Mouse (Mus musculus) CD4-positive, CD25-positive, alpha-beta regulatory T cell, adult 4 months (primary cell): Measurements from ENCODE around the gene Rgs3. TPM values are rescaled to one million over a fixed set of nuclear protein-coding genes. Genes with fewer than 3 reads are reported as not detected.

Experiments used
- ATAC-seq: one replicate; pipeline ENCODE4 v1.8.0; 2017
- polyA plus RNA-seq, 2 experiments: library from polyadenylated mRNA; unstranded; fragments of 100-300 nt; shearing (Covaris generic); gene quantifications; one replicate each; pipeline ENCODE4 v1.2.1; 2017

Rgs3 gene
- polyA plus RNA-seq, 2 experiments from 2014 or later, result 50.0 to 66.9 TPM

DNA sequence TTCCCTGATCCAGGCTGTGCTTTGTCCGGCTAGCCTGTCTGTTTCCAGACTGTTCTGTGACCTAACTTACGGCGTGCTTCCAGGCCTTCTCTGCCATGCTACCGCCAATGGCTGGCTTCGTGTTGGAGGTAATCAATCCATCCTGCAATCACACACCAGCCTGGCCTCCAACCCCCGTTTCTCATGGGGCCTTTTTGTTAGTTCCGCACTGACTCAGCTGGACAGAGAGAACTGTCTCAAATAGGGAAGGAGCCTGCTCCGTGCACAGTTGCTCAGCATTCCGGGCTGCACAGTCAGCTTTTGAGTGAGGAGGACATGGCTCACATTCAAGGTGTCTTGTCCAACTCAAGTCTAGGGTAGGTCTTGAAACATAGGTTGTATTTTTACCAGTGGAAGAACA lies 69.8 kb downstream of the Rgs3 start:
- ATAC-seq, result no peak

DNA sequence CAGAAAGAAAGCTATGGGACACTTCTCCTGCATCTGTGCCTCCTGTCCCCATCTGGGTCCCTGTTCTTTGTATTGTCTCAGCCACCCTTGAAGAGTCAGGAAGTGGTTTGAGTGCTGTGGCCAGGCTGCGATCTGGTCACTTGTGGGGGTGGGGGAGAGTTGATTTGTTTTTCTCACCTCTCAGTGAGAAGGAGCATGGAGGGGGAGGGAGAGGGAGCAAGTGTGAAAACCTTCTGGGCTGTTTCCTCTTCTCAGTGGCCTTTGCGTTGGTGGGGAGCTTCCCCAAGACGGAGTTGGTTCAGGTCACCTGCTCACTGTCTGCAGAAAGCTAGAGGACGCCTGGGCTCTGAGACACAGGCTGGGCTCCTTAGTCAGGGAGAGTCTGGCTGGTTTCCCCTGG lies 70.3 kb downstream of the Rgs3 start:
- peak; percentile 73 for ATAC-seq

DNA sequence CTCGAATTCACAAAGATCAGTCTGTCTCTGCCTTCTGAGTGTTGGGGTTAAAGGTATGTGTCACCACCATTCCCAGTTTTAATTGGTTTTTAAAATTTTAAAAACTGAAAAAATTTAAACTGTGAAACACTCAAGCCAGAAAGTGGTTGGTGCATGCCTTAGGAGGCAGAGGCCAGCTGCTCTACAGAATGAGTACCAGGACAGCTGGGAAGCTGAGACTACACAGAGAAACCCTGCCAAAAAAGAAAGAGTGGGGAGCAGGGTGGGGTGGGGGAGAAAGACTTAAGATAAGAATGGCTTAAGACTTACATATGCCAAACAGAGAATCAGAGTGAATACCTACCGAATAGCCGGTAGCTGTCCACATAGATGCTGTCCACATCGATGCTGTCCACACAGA lies 73.6 kb downstream of the Rgs3 start:
- no peak for ATAC-seq

DNA sequence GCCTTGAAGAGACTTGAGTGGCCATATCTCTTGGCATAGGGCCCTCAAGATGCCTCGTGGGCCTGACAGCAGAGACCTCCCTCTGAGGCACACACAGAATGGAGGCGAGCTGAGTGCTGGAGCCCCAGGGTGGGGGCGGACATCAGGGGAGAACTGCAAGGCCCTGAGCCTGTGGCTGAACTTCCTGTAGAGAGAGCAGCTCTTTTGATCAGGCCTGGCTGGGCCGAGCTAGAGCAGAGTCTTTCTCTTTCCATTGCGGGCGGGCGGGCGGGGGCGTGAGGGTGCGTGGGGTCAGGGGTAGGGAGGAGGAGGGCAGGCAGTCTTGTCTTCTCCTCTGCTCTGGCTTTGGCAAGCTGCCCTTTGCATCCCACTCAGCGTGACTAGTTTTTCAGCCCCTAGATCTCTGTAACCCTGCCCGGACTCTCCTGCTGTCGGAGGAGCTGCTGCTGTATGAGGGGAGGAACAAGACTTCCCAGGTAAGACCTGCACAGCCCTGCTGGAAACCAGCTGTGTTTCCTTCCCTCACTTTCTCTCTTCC lies 74.5 kb downstream of the Rgs3 start:
- peak; percentile 69 for ATAC-seq

DNA sequence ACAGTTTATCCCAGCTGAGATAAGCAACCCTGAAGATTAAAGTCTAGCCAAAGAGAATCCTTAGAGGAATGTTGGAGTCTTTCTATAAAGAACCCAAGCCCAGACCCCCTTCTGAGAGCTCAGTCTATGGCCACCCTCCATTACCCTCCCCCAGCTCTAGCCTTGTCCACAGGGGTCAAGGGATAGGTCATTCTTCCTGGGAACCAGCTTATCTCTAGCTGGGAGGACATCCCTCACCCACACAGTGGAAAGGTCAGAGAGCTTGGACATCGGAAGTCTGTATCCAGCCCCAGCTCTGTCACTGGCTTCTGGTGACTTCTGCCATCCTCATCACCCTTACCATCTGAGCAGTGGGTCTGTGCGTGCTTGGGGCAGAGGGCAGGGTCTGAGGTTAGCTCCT lies 75.2 kb downstream of the Rgs3 start:
- ATAC-seq, result no peak

DNA sequence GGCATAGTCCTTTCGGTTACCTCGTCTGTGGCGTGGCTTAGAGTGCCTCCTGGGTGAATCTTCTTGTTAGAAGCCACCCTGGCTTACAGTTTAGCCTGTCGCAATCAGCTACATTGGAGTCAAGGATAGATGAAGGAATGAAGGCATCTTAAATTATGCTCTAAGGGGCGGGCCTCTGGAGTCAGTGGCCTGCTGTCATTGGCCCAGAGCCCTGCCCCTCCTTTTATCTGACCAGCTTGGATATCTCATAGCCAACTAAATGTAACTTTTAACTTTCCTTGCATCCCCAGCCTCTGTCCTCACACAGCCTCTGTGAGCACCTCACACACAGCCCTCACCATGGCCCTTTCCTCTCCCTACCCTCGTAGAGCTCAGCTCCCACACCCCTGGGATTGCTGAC lies 76.4 kb downstream of the Rgs3 start:
- no peak for ATAC-seq

DNA sequence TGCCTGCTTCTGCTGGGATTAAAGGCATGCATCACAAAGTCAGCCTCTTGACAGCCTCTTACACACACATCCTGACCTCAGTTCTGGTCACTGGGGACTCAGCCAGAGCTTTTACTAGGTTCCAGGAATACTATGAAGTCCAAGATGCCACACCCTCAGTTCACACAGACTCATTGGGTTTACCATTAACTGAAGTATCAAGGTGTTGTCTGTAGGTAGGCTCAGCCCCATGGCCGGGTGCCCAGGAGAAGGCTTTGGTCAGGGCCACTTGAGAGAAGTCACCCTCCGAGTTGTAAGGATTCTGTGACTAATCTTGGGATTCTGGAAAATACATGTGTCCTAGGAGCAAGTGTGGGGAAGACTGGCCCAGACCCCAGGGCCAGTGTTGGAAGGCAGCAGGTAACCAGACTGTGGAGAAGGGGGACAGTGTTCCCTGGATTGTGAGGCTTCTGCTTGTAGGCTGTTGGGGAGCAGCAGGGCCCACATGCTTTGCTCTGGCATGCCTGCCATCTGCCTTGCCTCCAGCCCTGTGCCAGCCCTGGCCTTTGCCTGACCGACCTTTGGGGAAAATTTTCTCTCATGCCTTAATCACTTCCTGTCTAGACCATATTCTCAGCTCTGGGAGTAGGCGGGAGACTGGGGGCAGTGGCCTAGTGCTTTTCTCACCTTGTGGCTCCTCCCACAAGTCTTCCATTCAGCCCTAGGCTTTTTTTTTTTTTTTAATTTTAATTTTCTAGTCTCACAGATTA lies 78.4 kb downstream of the Rgs3 start:
- peak; percentile 56 for ATAC-seq

DNA sequence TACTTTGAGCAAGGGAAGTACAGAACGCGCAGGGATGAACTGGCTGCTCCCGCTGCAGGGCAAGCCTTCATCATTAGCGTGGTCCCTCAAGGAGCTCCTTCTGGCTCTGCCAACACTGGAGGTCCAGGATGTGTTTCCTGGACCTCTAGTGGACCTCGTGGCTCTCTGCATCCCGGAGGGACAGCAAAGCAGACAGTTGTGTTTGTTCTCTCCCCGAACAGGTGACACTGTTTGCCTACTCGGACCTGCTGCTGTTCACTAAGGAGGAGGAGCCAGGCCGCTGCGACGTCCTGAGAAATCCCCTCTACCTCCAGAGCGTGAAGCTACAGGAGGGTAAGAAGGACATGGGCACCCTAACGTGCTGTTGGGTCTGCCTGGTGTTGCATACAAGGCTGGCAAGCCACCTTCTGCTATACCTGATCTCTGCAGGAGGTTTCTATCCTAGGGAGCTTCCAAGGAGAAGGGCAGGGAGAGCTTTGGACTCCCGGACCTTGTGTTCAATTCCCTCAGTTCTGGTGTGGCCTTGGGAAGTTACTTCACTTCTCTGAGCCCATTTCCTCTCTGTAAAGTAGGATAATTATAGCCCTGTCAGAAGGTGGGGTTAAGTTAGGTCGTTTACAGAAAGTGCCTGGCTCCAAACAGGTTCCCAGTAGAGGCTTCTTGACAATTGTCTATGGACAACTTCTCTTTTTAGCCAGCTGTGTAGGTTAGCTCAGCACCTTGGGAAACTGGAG lies 81.0 kb downstream of the Rgs3 start:
- ATAC-seq, result no peak

DNA sequence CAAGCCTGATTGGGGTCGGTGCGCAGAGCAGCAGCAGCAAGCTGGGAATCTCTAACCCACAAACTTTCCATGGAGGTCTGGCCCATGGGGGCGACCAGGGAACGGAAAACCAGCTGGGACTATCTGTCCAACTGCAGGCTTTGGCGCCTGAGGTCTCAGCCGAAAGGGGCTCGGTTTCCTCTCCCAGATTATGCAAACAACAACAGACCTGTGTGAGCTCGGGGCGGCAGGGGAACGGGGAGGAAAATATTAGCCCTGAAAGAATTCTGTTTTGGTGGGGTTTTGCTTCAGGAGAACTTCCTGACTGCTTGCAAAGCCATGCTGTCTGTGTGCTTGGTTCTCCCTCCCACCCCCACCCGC lies 81.6 kb downstream of the Rgs3 start:
- no peak for ATAC-seq

DNA sequence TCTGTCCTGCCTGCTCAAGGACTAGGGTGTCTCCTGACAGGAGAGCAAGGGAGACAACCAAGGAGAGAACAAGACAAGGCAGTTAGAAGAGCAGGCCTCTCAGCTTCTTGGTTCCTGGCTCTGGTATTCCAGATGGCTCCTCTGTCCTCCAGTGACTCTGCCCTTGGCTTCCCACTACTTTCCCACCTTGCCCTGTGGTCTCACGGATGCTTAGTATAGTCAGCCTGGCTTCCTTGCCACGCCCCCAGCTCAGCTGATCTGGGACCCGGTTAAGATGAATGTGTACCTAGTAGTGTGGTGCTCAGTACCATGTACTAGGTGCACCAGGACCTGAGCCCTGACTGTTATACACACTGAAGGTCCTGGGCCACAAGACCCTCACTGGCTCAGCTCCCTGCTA lies 82.0 kb downstream of the Rgs3 start:
- no peak for ATAC-seq

DNA sequence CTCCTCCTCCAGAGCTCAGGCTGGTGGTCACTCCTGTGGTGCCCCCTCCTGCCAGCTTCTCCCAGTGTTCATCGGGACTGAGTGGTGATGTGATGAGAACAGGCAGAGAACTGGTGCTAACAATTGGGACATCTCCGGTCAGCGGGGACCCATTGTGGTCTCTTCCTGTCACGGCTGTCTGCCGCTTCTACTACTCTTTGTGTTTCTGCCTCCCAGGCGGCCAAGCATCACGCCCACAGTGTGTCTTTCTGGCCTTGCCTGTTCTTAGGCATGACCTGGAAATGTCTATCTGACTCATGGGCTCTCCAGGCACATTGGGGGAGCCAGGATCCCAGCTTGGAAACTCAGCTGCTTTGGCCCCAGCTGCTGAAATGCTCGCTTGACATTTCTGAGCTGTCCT lies 83.8 kb downstream of the Rgs3 start:
- ATAC-seq, result no peak

DNA sequence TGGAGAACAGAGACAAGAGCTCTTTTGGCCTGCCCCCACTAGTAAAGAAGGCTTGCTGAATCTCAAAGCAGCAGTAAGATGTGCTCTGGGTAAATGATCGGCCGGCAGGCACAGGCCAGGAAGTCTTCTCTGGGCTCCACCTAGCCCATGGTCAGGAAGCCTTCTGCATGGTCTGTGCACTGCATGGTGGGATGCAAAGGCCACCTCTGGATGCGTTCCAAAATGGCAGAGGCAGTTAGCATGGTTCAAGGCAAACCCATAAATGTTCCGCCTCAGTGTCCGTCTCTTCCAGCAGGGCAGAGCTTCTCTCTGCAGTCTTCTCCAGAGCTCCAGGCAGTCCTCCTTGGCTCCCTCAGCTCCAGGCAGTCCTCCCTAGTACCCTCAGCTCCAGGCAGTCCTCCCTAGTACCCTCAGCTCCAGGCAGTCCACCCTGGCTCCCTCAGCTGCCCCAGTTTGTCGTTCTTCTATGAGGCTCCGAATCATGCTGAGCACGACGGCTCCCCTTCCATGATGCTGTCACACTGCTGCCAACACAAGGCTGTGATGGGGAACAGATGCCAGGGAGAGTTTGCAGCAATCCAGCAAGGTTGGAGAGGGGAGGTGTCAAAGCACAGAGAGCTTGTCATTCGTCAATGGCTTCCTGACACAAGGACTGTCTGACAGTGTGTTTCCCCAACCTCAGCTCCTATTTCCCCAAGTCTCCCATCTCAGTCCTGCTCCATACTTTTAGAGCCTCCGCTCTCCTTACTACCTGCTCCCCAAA lies 84.6 kb downstream of the Rgs3 start:
- ATAC-seq, result no peak

DNA sequence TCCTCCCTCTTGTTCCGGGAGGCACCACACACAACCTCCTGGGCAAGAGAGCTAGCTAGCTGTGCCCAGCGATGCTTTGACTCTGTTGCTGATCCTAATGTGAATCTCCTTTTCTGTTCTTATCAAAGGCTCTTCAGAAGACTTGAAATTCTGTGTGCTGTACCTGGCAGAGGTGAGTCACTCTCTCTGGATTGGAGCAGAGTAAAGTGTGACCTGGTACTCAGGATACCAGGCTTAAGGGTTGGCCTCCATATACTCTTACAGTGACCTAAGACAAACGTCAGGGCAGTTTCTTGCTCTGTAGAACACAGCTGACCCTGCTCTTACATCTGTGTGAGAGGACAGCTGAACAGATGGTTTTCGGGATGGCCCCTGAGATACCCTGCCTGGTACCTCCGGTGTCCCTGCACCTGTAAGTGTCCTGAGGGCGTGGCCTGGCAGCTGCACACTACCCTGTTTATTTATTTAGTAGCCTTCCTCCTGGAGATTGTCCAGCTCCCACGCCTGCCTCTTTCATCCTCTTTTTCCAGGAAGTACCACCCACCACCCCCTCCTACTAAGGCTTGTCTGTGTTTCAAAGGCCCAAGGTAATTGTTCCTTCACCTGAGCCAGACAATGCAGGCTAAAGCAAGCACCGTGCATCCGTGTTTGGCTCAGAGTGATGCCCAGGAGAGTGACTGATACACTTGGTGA lies 87.1 kb downstream of the Rgs3 start:
- no peak for ATAC-seq

DNA sequence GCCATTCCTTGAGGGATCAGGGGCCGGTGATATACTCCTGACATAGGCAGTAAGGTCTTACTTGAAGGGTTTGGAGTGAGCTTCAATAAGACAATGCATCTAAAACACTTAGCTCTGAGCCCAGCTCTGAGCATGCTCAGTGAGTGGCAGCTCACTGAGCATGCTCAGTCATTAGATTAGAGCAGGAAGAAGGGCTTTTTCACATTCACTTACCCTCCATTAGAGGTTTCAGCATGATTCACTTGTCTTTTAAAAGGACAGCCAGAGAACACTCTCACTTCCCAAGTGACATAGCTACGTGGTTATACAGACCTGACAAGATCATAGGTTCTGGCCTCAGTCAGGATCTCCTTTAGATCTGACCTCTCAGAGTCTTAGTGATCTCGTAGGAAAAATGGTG lies 89.2 kb downstream of the Rgs3 start:
- ATAC-seq, result no peak

DNA sequence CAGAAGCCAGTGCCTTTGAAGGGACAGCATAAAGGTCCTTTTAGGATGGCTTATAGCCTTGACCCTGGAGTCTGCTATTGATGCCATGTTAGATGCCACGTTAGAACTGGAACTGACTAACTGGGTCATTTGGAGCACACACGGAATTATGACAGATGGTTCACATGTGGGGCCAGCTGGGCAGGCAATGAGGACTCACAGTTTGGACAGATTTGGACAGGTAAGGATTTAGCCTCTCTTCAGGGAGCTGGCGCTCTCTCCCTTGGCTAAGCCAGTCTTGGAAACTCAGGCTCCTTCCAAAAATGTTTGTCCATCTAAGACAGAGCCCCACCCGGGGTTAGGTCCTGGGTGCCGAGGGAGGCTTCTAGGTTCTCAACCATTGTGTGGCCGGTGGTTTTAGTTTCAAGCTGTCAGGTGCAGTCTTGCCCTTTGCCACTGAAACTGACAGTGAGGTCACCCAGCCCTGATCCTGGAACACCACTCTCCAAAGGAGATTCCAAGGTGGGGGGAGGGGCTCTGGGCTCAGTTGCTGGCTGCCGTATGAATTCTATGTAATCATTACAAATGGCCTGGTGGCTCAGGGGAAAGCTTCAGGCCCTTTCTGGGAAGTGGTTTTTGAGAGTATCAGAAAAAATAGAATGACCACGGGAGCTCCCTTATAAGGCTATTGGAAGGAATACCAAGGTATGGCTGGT lies 90.0 kb downstream of the Rgs3 start:
- no peak for ATAC-seq

DNA sequence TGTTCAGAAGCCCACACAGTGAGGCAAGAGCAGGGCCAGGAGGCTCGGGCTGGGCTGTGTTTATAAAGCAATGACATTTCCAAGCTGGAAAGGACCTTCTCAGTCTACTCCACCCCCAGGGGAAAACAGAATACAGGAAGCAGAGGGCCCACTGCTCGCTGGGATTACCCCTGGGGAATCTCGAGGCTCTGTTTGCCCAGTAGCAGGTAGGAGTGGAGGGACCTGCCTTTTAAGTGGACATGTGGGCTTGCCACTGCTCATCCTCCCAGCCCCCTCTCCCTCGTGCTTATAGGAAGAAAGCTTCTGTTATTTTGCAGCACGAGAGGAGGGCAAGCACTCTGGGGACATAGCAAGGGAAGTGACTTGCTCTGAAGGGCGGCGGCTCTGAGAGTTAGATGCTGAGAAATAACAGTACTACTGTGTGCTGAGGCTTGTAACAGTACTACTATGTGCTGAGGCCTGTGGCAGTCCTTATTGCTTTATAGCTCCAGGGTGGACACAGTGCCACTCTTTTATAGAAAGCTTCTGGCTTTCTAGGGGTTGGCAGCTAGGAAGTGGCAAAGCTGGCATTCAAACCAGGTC lies 91.6 kb downstream of the Rgs3 start:
- no peak for ATAC-seq

DNA sequence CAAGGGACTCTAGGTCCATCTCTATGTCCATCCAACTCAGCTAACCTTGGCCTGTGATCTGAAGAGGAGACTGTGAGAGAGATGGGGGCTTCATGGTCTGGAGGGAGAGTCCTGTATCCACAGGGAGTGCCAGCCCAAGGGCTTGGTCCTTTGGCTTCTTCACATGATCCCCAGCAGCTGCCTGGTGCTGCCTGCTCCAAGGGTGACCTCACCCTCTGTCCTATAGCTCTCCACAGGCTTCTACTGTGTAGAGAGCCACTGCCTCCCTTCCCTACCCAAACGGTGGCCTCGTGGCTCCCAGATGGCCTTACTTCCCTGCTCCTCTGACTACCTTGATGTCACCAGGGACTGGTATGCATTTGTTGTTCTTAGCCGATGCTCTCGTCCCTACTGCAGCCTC lies 92.6 kb downstream of the Rgs3 start:
- ATAC-seq, result no peak

DNA sequence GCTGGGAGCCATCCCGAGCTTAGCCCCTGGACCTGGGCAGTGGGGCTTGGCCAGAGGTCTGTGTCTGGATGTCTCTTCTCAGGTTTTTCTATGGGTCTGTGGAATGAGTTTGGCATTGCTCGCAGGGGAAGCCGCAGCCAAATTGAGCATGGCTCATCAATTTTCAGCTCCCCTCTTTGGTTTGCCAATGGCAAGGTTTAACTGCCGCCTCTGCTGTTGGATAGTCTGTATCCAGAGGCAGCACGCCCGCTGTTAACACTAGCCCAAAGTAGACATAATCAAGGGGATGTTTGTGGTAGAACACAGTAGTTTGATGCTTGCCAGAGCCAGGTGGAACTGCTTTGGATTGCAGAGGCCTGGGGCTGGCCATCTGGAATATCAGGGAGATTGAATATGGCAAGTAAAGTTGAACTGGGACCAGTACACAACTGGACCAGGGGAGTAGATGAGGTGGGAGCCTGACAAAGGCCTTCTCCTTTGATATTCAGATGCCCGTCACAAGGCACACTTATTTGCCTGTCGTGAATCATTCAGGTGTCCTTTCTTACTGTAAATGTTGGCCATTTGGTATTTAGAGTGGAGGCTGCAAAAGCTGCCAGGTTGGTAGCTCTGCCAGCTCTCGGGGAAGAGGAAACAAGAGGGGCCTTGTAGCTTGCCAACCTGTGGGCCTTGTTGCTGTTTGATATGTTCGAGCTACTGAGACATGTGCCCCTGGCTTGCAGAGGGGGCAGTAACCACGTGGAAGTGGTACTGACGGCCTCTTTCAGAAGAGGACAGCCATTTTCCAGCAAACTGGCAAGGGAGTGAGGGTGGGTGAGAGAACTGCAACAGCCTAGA lies 93.5 kb downstream of the Rgs3 start:
- ATAC-seq, result no peak

DNA sequence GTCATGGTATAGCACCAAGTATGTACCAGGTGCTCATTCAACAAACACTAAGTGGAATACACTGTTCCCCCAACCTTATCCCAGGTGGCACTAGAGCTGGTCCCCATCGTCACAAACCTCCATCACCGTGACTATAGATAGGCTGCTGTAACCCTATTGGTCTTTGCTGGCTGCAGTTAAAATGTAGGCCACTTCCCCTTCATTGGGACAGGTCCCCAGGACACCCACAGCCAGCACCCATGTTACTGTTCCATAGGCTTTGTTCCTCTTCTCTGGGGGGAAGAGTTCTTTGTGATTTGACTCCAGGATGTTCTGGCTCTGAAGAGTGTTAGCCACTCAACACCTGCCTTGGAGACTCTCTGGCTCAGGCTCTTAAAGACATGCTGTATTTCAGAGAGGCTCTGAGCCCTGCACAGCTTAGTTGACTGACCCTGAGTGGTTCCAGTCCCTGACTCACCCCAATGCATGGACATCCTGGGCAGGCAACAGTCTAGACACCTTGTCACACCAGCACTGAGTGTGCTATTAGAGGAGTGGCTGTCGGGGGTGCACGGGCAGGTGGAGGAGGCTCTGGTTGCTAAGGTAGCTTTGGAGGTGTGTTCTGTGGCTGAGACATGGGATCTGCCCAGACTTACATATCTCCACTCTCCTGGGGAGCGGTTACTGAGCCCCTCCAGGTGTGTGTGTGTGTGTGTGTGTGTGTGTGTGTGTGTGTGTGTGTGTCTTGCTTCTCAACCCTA lies 94.4 kb downstream of the Rgs3 start:
- ATAC-seq, result no peak

DNA sequence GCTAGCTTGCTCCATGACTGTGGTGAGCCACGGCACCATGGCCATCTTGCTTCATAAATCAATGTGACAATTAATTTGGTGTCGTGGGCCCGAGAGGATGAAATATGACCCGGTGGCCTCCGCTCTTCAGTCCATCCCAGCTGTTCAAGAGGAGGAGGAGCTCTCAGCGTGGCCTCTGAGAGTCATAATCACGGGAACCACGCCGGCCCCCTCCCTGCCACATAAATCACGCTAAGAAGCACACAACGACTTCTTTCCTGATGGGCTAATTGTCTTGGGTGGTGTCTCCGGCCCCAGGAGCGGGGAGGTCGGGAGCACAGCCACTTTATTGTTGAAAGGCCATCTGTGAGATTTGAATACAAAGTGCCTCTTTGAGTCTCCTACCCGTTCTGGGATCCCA lies 99.6 kb downstream of the Rgs3 start:
- ATAC-seq, result no peak
